Mouse (Mus musculus) c-Kit-negative CD71-positive TER-119-positive erythroid progenitor cells, embryonic 14.5 days (primary cell): ENCODE measurements around the gene Pde4d.

Experiments
- DNase-seq: peaks from one replicate; pipeline ENCODE4 v3.0.0-alpha.2; 2013; ENCODE audit warnings: low read depth, low spot score

Gene Pde4d

DNA sequence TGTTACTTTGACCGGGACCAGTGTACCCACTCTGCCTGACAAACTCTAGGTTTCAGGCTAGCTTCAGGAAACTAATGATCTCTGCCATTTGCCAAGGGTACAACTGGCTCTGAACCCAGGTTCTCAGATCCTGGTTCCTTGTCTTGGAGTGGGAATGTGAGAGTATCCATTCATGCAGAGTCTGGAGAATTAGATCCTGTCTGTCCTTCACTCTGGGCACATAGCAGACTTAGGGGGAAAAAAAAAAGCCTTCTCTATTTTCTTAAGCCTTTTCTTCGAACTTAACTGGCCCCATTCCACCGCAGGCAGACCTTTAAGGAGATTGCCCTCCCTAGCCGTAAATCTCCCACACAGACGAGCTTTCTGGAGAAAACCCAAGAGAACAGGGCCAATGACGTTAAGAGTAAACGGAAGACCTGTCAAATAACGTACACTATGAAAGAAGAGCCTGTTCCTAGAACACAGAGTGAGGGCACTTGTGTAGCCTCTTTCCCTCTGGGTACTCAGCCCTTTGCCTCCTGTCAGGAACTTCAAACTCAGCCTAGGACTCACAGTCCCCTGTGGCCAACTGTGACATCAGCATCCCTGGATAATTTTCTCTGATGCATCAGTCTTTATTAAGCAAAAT is 1302.6 kb downstream of the Pde4d start:
- DNase-seq, result no peak

DNA sequence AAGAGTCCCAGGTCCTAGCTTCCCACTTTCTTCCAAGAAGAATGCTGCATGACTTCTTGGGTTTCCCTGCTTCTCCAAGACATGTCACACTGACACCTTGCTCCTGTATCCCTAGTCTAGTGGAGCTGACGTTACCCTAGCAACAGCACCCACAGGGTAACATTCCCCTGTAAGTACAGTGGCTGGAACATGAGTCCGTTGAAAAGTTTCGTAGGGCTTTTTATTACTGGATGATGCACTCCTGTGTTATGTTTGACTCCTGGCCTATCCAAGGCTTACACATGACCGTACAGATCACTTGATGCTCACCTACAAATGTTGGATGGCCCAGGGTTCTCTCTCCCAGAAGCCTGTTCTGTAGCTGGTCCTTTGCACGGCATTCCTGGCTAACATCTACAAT is 1307.1 kb downstream of the Pde4d start:
- DNase-seq, result no peak

DNA sequence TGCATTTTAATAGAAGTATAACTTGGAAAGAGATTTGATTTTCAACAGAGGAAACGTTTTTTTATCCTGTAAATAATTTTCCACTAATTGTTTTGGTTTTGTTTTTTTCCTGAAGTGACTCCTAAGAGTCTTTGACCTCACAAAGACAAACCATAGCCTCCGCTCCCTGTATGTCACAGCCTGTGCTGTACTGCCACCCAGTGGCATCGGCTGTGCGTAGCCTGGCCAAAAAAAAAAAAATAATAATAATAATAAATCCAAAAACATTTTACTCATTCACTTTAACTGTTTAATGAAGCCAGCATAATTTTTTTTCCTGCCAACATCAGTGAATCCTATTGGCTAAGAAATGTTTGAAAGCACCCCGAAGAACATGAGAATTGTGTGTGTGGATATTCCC is 1309.5 kb downstream of the Pde4d start:
- DNase-seq, result no peak

DNA sequence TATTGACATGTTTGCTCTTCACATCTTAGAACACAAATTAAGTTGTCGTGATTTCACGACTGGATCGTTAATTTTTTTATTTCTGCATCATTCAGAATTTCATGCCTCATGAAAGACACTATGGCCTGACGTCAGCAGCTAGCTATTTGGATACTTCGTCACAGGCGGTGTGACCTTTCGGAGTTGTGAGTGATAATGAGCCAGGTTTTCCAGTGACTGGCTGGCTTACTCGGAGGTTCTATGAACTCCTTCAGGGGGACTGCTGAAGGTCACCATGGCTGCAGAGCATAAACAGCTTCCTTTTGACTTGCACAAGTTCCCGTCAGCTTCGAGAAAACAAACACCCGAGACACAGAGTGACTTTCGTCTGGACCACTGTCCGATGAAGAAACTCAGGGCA is 1311.3 kb downstream of the Pde4d start:
- no peak for DNase-seq

DNA sequence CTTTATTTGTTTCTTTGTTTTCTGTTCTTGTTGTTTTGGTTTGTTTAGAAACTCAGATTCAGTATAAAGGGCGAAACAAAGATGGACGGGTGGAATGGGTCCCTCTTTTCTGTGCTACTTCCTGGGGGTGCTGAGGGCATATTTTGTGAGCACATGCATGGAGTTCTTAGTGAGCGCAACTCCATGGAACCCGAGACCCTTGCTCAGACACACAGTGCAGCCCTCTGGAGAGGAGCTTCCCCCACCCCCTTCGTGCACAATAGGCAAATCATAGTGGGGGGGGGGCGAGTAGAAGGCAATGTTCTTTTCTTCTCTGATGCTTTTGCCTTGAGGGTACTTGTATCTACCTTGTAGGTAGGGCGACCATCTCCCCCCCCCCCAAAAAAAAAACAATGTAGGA is 1325.0 kb downstream of the Pde4d start:
- DNase-seq, result no peak

DNA sequence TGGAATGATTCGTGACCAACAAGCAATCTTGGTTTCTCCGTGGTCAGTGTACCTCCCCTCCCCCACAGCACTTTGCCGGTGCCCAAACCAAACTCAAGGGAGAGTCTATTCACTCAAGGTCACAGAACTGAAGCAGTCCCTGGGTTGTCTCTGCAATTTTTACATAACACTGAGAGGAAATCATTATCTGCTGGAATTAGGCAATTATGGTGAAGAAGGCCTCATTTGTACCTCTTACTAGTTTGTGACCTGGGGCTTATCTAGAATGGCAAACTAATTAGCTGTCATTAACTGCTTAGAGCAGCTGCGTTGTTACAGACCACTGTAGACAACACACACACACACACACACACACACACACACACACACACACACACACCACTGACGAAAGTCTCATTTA is 1325.4 kb downstream of the Pde4d start:
- no peak for DNase-seq

DNA sequence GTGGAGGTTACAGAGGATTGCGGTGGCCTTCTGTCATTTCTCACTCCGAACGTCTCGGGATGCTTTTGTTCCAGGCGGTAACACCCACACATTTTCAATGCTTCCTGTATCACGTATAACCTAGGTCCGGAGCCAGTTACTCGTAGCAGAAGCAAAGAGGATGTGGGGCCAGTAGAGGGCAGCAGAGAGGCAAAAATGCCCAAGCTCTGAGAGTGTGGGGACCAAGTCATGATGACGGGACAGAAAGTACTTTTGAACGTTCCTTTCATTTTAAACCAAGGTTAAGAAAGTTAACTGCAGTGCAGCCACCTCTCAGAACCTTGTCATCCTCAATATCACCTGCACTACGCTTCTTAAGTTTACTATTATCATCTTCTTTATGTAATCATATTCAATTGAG is 1326.4 kb downstream of the Pde4d start:
- peak; percentile 91 for DNase-seq

DNA sequence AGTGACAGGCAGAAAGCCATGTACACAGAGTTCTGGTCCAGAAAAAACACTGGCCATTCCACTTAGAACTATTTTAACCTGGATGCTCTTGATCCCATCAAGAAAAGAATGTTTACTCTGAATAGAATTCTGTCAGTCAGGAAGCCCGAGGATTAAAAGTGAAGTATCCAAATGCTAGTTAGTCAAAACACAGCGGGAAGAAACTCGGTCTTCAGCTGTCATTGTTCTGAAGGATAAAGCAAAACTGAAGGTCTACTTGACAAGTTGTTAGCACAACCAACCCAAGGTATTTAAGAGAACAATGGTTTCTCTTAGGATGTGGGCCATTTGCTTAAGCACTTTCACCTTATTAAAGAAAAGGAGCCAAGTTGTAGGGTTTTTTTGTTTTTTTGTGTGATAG is 1327.2 kb downstream of the Pde4d start:
- no peak for DNase-seq

DNA sequence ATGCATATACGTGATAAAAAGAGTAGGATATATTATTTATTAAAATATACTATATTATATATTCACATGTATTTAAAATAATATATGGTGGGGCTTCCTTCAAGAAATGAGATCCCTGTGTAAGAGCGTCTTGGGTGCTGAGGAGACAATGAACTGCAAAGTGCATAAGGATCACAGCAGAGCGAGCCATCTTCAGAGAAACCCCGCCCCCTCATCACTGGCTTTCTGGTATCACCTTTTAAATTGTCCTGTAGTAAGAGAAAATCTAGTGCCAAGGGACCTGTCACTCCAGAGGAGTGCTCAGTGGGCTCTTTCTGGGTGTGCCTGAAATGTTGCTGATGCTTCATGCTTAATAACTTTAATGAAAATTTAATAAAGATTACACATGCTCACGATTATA is 1327.7 kb downstream of the Pde4d start:
- no peak for DNase-seq

DNA sequence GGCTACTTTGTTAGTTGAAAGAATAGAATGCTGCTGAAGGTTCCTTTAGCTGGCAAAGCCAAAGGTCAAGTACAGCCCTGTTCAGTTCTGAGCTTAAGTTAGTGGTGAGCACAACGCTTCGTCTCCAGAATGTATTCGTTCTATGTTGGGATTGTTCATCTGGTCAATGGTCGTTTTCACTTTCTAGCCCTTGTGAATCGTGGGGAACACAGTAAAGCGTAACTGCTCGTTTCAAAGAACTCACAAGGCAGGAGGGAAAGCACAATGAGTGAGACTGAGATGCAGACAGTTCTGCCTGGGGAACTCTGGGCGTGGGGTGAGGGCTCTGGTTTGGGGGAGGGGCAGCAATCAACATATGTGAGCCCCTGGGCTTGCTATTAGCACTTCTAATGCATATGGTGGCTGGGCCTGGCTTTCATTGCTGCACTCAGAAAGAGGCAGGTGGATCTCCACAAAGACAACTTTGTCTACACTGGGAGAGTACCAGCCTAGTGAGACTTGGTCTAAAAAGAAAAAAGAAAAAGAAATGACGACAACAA is 1328.6 kb downstream of the Pde4d start:
- DNase-seq, result no peak

DNA sequence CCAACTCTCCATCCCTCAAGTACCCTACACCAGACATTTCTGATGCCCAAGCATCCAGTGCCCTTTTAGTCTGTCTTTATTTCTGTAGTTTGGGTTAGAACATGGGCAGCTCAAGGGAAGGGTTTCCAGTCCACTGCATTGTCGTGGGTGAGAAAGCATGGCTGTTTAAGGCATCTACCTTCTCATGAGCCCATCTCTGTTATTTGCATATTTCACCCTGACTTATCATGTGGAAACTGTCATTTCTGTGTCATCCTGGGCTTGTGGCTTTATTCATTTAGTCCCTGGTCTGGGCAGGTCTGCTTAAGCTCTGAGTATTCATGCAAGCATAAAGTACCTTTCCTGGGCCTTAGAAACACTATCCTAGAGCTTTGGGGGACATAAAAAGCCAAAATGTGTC is 1331.7 kb downstream of the Pde4d start:
- no peak for DNase-seq

DNA sequence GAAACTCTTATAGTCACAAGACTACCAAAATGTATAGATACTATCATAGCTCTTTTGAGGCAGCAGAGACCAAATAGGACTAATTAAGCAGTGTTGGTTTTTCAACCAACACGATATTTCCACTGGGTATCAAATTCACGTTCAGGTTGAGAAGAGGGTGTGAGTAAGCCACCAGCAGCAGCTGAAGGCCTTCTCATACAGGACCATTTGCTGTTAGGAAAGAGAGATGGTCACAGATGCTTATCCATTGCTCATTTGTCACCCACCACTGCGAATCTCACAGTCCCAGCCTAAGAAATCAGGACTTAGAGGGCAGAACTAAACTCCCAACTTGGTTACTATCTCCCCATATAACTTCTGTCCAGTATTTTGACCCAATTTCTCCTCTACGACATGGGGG is 1338.9 kb downstream of the Pde4d start:
- no peak for DNase-seq

DNA sequence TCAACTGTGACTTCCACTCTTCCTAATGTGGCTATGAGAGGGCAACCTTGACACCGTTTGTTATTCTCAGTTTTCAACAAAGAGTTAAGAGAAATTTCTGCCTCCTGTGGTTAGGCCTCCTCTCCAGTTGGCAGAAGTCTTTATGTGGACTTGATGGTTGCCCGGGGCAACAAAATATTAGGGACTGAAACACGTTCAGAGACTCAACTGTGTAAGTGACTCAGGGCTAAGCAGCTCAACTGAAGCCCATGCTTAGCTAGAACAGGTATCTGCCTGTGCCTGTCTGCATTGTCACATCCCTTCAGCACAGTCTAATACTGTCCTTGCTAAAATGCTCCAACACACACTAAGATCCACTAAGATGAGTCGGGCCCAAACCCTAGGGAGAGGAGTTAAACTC is 1339.4 kb downstream of the Pde4d start:
- DNase-seq, result no peak

DNA sequence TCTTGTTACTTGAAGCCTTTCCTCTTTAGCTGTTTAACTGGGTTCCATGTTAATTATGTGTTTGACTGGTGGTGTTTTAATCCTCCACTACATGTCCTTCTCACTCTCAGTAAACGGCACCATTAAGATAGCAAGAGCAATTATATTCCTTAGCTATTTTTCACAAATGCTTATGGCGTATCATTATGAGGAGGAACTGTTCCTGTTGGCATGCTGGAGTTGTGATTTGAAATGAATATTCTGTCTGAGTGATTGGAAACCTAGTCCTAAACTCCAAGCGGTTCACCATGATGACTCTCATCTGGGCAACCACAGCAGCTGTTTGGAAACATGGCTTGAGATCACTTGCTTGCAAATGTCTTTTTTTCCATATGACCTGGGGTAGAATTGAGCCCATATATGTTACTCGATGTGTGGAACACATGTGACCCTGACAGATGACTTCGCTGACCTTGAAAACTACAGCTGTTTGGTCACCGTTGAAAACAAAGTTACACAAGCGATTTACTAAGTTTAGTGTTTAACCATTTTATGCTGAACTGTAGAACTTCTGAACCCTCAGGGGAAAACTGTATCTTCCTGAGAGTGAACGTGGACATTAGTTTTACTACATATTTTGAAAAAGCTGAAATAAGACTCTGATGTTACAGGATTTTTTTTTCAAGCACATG is 1340.4 kb downstream of the Pde4d start:
- DNase-seq, result no peak

DNA sequence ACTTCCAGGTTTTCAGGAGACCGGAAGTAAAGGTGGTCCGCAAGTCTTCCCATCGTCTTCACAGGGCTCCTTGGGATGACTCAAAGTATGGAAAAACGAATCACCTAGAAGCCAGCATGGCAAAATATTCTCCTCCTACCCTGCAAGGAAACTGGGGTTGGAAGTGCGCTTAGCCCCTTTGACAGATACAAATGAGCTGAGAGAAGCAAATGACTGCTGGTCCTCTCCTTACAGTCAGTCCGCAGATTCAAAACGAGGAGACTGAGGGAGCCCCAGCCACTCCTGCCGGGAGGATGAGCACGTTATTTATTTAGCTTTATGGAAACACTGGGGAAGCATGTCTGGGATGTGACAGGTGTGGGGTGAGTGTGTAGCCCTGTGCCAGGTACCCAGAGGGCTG is 1344.2 kb downstream of the Pde4d start:
- DNase-seq, result no peak

DNA sequence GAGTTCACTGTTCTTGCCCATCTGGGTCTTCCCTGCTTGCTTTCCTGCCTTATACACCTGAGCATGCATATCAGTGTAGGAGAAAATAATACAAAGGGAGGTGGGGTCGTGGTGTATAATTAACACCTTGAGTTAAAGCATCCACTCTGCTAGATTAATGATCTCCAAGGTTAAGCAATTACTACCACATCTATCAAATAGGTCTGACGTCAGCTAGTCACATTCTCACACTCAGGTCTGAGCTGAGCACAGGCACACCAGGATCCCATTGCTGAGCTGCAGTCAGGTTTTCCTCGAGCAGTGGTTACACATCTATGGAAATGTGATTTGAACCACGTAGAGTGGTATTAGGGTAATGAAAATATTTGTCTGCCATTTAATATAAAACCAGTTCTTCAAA is 1348.9 kb downstream of the Pde4d start:
- DNase-seq, result no peak

DNA sequence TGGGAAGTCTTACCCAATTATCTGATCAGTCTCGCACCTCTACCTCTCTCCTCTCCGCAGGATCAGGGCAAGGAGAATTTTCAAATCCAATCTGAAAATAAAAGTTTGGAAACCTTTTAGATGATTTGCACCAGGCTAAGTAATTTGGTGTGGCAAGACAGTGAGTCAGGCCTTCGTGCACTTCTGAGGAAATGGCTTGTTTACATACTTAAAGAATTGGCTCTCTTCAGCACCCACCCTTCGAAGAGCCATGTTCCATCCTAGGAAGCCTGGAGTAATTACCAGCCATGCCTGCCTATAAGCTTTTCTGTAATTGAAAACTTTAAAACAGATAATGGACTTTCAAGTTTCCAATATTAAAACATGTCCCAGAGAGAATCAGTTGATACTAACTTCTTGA is 1352.5 kb downstream of the Pde4d start:
- DNase-seq, result no peak

DNA sequence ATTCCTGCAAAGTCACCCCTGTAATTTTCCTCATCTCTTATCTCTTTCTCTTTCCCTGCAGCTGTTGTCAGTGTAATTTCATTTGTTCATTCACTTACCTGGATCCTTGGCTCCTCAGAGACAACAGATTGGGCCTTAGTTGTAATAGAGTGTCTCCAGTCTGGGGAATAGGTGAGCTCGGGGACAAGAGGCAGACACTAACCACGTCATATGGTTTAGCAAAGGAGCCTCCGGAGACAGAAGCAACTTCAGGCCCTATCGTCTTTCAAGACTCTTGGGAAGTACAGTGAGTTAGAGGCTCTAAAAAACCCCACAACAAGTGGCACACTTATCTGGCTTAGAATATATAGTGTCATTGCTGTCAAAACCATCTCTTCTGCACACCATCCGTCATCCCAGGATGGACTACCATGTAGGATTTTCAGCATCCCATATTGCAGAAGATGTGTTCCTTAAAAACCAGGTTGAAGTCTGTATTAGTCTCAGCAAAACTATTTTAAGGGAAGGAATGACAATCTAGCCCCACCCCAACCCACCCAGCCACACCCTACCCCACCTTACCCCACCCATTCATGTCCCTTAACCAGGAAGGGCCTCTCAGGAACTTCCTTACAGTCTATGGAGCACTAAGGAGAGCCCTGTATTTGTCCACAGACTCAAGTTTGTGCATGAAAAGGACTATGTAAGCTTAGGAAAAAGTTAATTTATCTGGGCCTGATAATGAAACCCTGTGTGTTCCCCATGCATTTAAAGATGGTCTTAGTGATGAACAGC is 1356.6 kb downstream of the Pde4d start:
- no peak for DNase-seq

DNA sequence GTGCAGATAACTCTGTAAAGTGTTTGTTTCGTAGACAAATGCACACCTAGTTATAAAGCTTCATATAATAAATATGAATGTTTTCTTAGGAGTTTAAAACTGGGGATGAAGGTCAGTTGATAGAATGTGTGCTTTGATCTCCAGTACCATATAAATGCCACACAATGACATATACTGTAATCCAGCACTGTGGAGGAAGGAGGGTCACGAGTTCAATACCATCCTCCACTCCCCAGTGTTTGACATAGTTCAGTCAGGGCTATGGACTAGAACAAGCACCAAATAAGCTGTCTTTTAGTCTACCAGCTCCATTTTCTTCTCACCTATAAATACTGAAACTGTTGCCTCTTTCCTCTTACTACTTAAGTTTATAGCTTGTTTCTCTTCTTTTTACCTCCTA is 1357.3 kb downstream of the Pde4d start:
- no peak for DNase-seq

DNA sequence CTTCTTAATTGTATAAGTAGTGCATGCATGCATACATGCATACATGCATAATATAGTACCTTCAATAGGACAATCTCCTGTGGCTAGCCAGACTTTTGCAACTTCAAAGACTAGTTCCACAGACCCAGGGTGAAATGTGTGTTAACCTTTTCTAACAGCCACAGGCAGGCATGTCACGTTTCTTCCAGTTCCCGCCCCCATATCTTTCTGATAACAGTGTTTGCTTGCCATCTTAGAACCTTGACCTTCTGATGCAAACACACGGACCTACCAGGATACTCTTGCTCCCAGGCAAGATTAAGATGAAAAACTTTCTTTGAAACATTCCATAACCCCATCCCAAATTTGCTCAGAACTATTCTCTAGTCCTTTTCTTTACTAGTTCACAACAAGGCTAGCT is 1357.7 kb downstream of the Pde4d start:
- no peak for DNase-seq

DNA sequence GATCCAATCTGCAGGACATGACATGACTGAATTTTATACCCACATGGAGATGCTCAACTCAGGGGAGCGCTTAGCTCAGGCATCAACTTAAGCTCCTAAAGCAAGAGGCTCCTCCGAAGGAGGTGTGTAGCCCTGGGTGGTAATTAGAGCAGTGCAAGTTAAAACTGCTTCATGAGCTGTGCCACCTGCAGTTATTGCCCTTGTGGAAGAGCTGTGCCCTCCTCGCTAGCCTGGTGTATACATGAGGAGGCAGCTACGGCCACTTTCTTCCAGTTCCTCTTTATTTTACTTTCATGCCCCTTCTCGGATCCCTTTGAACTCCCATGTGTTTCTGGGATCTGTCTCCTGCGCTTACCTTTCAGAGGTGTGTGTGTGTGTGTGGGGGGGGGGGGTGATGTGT is 1358.3 kb downstream of the Pde4d start:
- DNase-seq, result no peak

DNA sequence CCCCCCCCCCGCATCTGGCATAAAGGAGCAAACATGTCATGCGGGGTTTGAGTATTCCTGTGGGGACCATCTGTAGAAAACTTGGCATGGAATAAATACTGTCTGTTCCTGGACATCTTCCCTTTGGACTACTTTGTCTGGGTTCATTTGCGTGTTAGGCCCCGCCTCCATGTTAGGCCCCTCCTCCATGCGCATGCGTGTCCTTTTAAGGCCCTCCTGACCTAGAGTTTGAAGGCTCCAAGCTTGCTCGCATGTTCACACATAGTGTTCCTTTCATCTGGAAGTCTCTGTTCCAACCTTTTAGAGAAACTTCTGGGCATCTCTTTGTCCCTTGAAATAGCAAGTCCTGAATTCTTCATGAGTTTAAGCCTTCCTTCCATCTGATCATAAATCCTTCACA is 1359.2 kb downstream of the Pde4d start:
- no peak for DNase-seq

DNA sequence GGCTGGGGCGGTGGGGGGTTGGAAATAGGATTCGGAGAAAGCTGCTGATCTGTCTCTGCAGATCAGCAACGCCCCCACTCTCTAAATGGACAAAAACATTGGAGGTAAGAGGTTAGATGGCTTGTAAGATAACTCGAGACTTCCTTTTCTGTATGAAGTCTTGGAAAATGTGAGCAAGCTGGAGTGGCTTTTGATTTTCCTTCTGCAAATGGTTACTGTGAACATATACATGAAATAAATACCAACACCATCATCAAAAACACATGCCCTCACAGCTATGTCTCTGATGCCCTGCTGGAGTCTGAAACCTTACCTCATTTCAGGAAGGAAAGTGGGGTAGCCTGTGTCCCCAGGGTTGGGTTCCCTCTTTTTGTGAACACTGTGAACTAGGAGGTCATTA is 1359.9 kb downstream of the Pde4d start:
- no peak for DNase-seq
